In the genomic region with DNA sequence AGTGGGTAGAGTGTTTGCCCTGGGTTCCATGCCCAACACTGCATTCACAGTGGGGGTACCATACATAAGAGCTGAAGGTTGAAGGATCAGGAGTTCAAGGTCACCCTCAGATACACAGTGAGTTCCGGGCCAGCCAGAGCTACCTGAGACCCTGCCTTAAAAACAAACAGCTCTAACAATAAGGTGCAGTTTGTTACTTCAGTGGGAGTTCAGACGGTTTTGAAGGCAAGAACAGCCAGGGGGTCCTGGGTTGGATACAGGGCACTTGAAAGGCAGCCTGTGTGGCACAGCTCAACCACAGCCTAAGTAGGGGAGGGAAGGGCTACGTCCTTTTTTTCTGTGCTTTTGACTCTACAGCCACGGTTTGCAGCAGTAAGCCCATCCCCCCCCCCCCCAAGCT, we compare ENCODE assay signal across 10 mouse cellular contexts. TPM values are rescaled to one million over a fixed set of nuclear protein-coding genes. Genes with fewer than 3 reads are reported as not detected.
DNase-seq lines count a peak whose midpoint lies in the region; ATAC-seq and TF ChIP-seq lines count a peak whose summit lies in the region.
"Had no signal": no experiment of that assay in that cellular context is flagged by ENCODE, and none has a peak within 500 bp of the region (broad histone marks: within the 10 kb centered on the region; RNA-seq: fewer than 3 reads in every experiment).

No protein-coding gene starts in this region.

- no peak overlapping the region for H3K9ac ChIP-seq in heart, embryonic 15.5 days
- H3K9ac ChIP-seq in neural tube, embryonic 11.5 days (ENCODE audit: low read length) = no peak overlapping the region; the same call in 1 of the 2 replicates
- H3K9ac ChIP-seq in intestine, postnatal 0 days (ENCODE audit: low read depth, low read length) = peak overlapping the region; percentile 31; the same call in 1 of the 2 replicates
- no peak overlapping the region for H3K9ac ChIP-seq in stomach, postnatal 0 days (ENCODE audit: low read length)
- H3K9ac ChIP-seq: embryonic facial prominence, embryonic 15.5 days had no signal

- H3K9me3 ChIP-seq in heart, embryonic 15.5 days (replicated peaks) = no peaks in the 10 kb centered on the region
- no peaks in the 10 kb centered on the region for H3K9me3 ChIP-seq in neural tube, embryonic 11.5 days (ENCODE audit: control insufficient read depth, low read length)
- no peaks in the 10 kb centered on the region for H3K9me3 ChIP-seq in intestine, postnatal 0 days (ENCODE audit: control insufficient read depth)
- H3K9me3 ChIP-seq in stomach, postnatal 0 days (ENCODE audit: control insufficient read depth, low read length) = no peaks in the 10 kb centered on the region
- H3K9me3 ChIP-seq: embryonic facial prominence, embryonic 15.5 days had no signal

- ATAC-seq in heart, embryonic 15.5 days (replicated peaks; ENCODE audit: insufficient number of reproducible peaks, insufficient read depth, low FRiP score, low read depth) = no peak
- ATAC-seq in neural tube, embryonic 11.5 days (ENCODE audit: insufficient read depth, low FRiP score, low TSS enrichment) = no peak
- no peak for ATAC-seq in intestine, postnatal 0 days
- no peak for ATAC-seq in stomach, postnatal 0 days (ENCODE audit: low FRiP score, low TSS enrichment)

- no peak for TF ChIP-seq CTCF in intestine, postnatal 0 days (IDR thresholded peaks at IDR 0.05; ENCODE audit: low read depth)
- no peak for TF ChIP-seq CTCF in stomach, postnatal 0 days (IDR thresholded peaks at IDR 0.05; ENCODE audit: low read depth)

- DNase-seq in heart, postnatal 36 days = no peak
- no peak for DNase-seq in neural tube, embryonic 11.5 days (ENCODE audit: low spot score)
- DNase-seq in neural tube, embryonic 10.5 days (ENCODE audit: extremely low spot score, low spot score) = no peak
- no peak for DNase-seq in stomach, postnatal 0 days (ENCODE audit: low spot score)
- no peak for DNase-seq in layer of hippocampus, adult 9-10 months (ENCODE audit: low spot score)
- DNase-seq in cerebellum, adult 11-12 months = no peak
- DNase-seq: lung, postnatal 10 days had no signal

- no peak overlapping the region for H3K4me3 ChIP-seq in heart, embryonic 15.5 days
- peak overlapping the region; percentile 12; the same call in 1 of the 2 replicates for H3K4me3 ChIP-seq in neural tube, embryonic 11.5 days (ENCODE audit: low read depth, low read length)
- H3K4me3 ChIP-seq in intestine, postnatal 0 days (ENCODE audit: low read depth, low read length) = peak overlapping the region; percentile 69; the same call in 1 of the 2 replicates
- no peak overlapping the region for H3K4me3 ChIP-seq in stomach, postnatal 0 days (ENCODE audit: low read depth, low read length)
- H3K4me3 ChIP-seq: embryonic facial prominence, embryonic 15.5 days had no signal

- no peak for TF ChIP-seq EP300 in stomach, postnatal 0 days (optimal IDR thresholded peaks at IDR 0.05)

- H3K36me3 ChIP-seq in heart, embryonic 15.5 days = no peaks in the 10 kb centered on the region
- no peaks in the 10 kb centered on the region for H3K36me3 ChIP-seq in neural tube, embryonic 11.5 days (ENCODE audit: control insufficient read depth, insufficient read depth, low read length)
- H3K36me3 ChIP-seq in intestine, postnatal 0 days (ENCODE audit: control insufficient read depth, insufficient read depth) = no peaks in the 10 kb centered on the region
- H3K36me3 ChIP-seq in stomach, postnatal 0 days (ENCODE audit: control insufficient read depth, insufficient read depth, low read length) = no peaks in the 10 kb centered on the region
- H3K36me3 ChIP-seq: embryonic facial prominence, embryonic 15.5 days had no signal

- 29% methylated on average over 4 of the region's 4 CpGs for WGBS in heart, embryonic 15.5 days
- WGBS in neural tube, embryonic 11.5 days = 17% methylated on average over 4 of the region's 4 CpGs
- WGBS in intestine, postnatal 0 days = 28% methylated on average over 4 of the region's 4 CpGs
- WGBS in stomach, postnatal 0 days = 44% methylated on average over 4 of the region's 4 CpGs

- peak overlapping the region; percentile 6; the same call in 1 of the 2 replicates for H3K4me2 ChIP-seq in heart, embryonic 15.5 days
- H3K4me2 ChIP-seq in neural tube, embryonic 11.5 days (ENCODE audit: low read depth) = peak overlapping the region; percentile 93
- H3K4me2 ChIP-seq in intestine, postnatal 0 days (replicated peaks; ENCODE audit: low read depth) = peak overlapping the region; percentile 91
- peak overlapping the region; percentile 35; the same call in 1 of the 2 replicates for H3K4me2 ChIP-seq in stomach, postnatal 0 days (replicated peaks; ENCODE audit: low read depth)

- peaks cover 20% of the 10 kb centered on the region for H3K4me1 ChIP-seq in heart, embryonic 15.5 days (replicated peaks)
- H3K4me1 ChIP-seq in neural tube, embryonic 11.5 days (ENCODE audit: control insufficient read depth, insufficient read depth, low read length) = peaks cover 36% of the 10 kb centered on the region
- peaks cover 4% of the 10 kb centered on the region; the same call in 1 of the 2 replicates for H3K4me1 ChIP-seq in intestine, postnatal 0 days (replicated peaks; ENCODE audit: control insufficient read depth, insufficient read depth, low read length)
- H3K4me1 ChIP-seq in stomach, postnatal 0 days (replicated peaks; ENCODE audit: control insufficient read depth, insufficient read depth) = 0 out of 2 replicates have a peak, but pooled peaks cover 4% of the 10 kb centered on the region

- no peak overlapping the region for H3K27ac ChIP-seq in heart, embryonic 15.5 days
- H3K27ac ChIP-seq in neural tube, embryonic 11.5 days (ENCODE audit: low read depth, low read length) = no peak overlapping the region
- H3K27ac ChIP-seq in intestine, postnatal 0 days (ENCODE audit: low read depth, low read length) = no peak overlapping the region
- no peak overlapping the region for H3K27ac ChIP-seq in stomach, postnatal 0 days (replicated peaks)
- H3K27ac ChIP-seq: embryonic facial prominence, embryonic 15.5 days had no signal

- H3K27me3 ChIP-seq in heart, embryonic 15.5 days = no peaks in the 10 kb centered on the region
- no peaks in the 10 kb centered on the region for H3K27me3 ChIP-seq in neural tube, embryonic 11.5 days (ENCODE audit: control insufficient read depth, insufficient read depth, low read length)
- H3K27me3 ChIP-seq in intestine, postnatal 0 days (replicated peaks; ENCODE audit: control insufficient read depth, insufficient read depth, low read length) = no peaks in the 10 kb centered on the region
- no peaks in the 10 kb centered on the region for H3K27me3 ChIP-seq in stomach, postnatal 0 days (ENCODE audit: control insufficient read depth, insufficient read depth, low read length)
- H3K27me3 ChIP-seq: embryonic facial prominence, embryonic 15.5 days had no signal

- intact Hi-C loops in heart, postnatal 36 days (cut with DNase I) = no loop called here

RNA-seq across cellular contexts. Expression of a gene that starts 3.0 kb away (rescaled TPM):
- polyA plus RNA-seq in heart, embryonic 15.5 days (2015; fragmentation: Nextera tagmentation; extraction: Ambion mirVana) = 1.8 and 4.1 TPM in 2 replicates
- under 1 TPM; 0.54 to 0.75 TPM for total RNA-seq in heart, postnatal 36 days (2021)
- polyA plus RNA-seq in neural tube, embryonic 11.5 days (2014; fragmentation: Nextera tagmentation; extraction: Ambion mirVana) = 8.8 and 9.1 TPM in 2 replicates
- 10.0 and 10.9 TPM in 2 replicates for polyA plus RNA-seq in intestine, postnatal 0 days (2015; fragmentation: Nextera tagmentation; extraction: Ambion mirVana)
- polyA plus RNA-seq in stomach, postnatal 0 days (2015; fragmentation: Nextera tagmentation; extraction: Ambion mirVana) = 7.7 and 8.3 TPM in 2 replicates

RNA-seq across cellular contexts. Expression of a gene that starts 40.3 kb away (rescaled TPM):
- polyA plus RNA-seq in heart, embryonic 15.5 days (2015; fragmentation: Nextera tagmentation; extraction: Ambion mirVana) = 7.7 and 9.3 TPM in 2 replicates
- 1 to 10 TPM; 2.7 to 3.2 TPM for total RNA-seq in heart, postnatal 36 days (2021)
- polyA plus RNA-seq in neural tube, embryonic 11.5 days (2014; fragmentation: Nextera tagmentation; extraction: Ambion mirVana) = 9.7 and 12.7 TPM in 2 replicates
- polyA plus RNA-seq in intestine, postnatal 0 days (2015; fragmentation: Nextera tagmentation; extraction: Ambion mirVana) = 49.8 and 55.6 TPM in 2 replicates
- polyA plus RNA-seq in stomach, postnatal 0 days (2015; fragmentation: Nextera tagmentation; extraction: Ambion mirVana) = 14.2 and 15.4 TPM in 2 replicates

Comparison
In these comparisons a context has a peak if more than half of its experiments do, and no peak if none do; other contexts are left out.
1. H3K4me2 ChIP-seq: peak in every context shown above with its lines; median percentile 93 in neural tube, embryonic 11.5 days; 91 in intestine, postnatal 0 days; 35 in stomach, postnatal 0 days; 6 in heart, embryonic 15.5 days.
2. H3K4me3 ChIP-seq: peak in neural tube, embryonic 11.5 days (single experiment) and intestine, postnatal 0 days (single experiment); none in heart, embryonic 15.5 days (single experiment) and stomach, postnatal 0 days (single experiment).